Mouse (Mus musculus) MEL (cell line): ENCODE measurements around the gene As3mt. TPM values are rescaled to one million over a fixed set of nuclear protein-coding genes. Genes with fewer than 3 reads are reported as not detected.

Experiments used
- DNase-seq: peaks from one replicate; pipeline ENCODE4 v3.0.0; 2011; ENCODE audit warnings: low read depth, low spot score
- H3K27ac ChIP-seq: 2 replicates; pipeline ENCODE4 v1.5.1; 2012; ENCODE audit warnings: low read depth, mild to moderate bottlenecking, control low read depth, low read length, moderate library complexity; ENCODE audit not compliant: control insufficient read depth
- H3K27me3 ChIP-seq, 2 experiments: fragments of 150-350 bp in 1 of 2; sonication (generic) in 1 of 2; 2 replicates each; pipeline ENCODE4 v1.6.1; 2012; ENCODE audit warnings: low read length in 2 of 2, mild to moderate bottlenecking in 2 of 2, improper control_type of control experiment in 1 of 2, moderate library complexity in 1 of 2; ENCODE audit not compliant: insufficient read depth in 2 of 2, control insufficient read depth in 1 of 2
- H3K36me3 ChIP-seq, 2 experiments: 2 replicates each; pipeline ENCODE4 v1.6.1; 2012 to 2014; ENCODE audit warnings: low read length in 2 of 2, improper control_type of control experiment in 1 of 2, inconsistent platforms in 1 of 2, mild to moderate bottlenecking in 1 of 2; ENCODE audit not compliant: insufficient read depth in 2 of 2, control insufficient read depth in 1 of 2
- H3K4me1 ChIP-seq, 2 experiments: fragments of 150-350 bp in 1 of 2; sonication (generic) in 1 of 2; 2 replicates each; pipeline ENCODE4 v1.6.1; 2012; ENCODE audit warnings: low read length in 2 of 2, improper control_type of control experiment in 1 of 2, mild to moderate bottlenecking in 1 of 2; ENCODE audit not compliant: insufficient read depth in 2 of 2, control insufficient read depth in 1 of 2
- H3K4me3 ChIP-seq, 2 experiments: fragments of 150-350 bp in 1 of 2; sonication (generic) in 1 of 2; 2 replicates each; pipeline ENCODE4 v1.5.1; 2012; ENCODE audit warnings: low read depth in 2 of 2, low read length in 2 of 2, mild to moderate bottlenecking in 2 of 2, moderate library complexity in 2 of 2, control low read depth in 1 of 2, improper control_type of control experiment in 1 of 2; ENCODE audit not compliant: control insufficient read depth in 1 of 2, insufficient read depth in 1 of 2
- H3K79me2 ChIP-seq: 2 replicates; pipeline ENCODE4 v1.6.1; 2012; ENCODE audit warnings: mild to moderate bottlenecking, low read length, moderate library complexity; ENCODE audit not compliant: control insufficient read depth, poor library complexity, insufficient read depth
- H3K9ac ChIP-seq: 2 replicates; pipeline ENCODE4 v1.6.1; 2012; ENCODE audit warnings: low read depth, mild to moderate bottlenecking, control low read depth, low read length, moderate library complexity; ENCODE audit not compliant: control insufficient read depth, poor library complexity, severe bottlenecking
- H3K9me3 ChIP-seq: fragments of 150-350 bp; sonication (generic); replicated peaks from 2 replicates; pipeline ENCODE4 v1.6.1; 2012; ENCODE audit warnings: mild to moderate bottlenecking, low read length, improper control_type of control experiment, moderate library complexity; ENCODE audit not compliant: insufficient read depth
- CHD1 ChIP-seq: IDR thresholded peaks from 2 replicates; pipeline ENCODE4 v1.6.1; 2012; ENCODE audit warnings: low read depth, mild to moderate bottlenecking, inconsistent platforms, low read length, improper control_type of control experiment
- CHD2 ChIP-seq: IDR thresholded peaks from 2 replicates; pipeline ENCODE4 v1.6.1; 2011; ENCODE audit warnings: low read length, improper control_type of control experiment
- CTCF ChIP-seq, 3 experiments: IDR thresholded peaks in 2 of 3; conservative IDR thresholded peaks in 1 of 3; 2 replicates each; pipeline ENCODE4 v1.5.1; 2011 to 2012; ENCODE audit warnings: low read length in 3 of 3, low read depth in 2 of 3, mild to moderate bottlenecking in 2 of 3, improper control_type of control experiment in 1 of 3, inconsistent platforms in 1 of 3, mixed read lengths in 1 of 3, moderate library complexity in 1 of 3; ENCODE audit not compliant: control insufficient read depth in 1 of 3, insufficient read depth in 1 of 3, poor library complexity in 1 of 3, severe bottlenecking in 1 of 3
- E2F4 ChIP-seq: IDR thresholded peaks from 2 replicates; pipeline ENCODE4 v1.6.1; 2011; ENCODE audit warnings: low read depth, low read length, improper control_type of control experiment, borderline replicate concordance
- ELF1 ChIP-seq: IDR thresholded peaks from 2 replicates; pipeline ENCODE4 v1.6.1; 2014; ENCODE audit warnings: low read depth, mild to moderate bottlenecking, inconsistent platforms, low read length, improper control_type of control experiment, moderate library complexity
- ETS1 ChIP-seq: IDR thresholded peaks from 2 replicates; pipeline ENCODE4 v1.6.1; 2012; ENCODE audit warnings: low read depth, mild to moderate bottlenecking, inconsistent platforms, low read length, improper control_type of control experiment, moderate library complexity
- GABPA ChIP-seq: IDR thresholded peaks from 2 replicates; pipeline ENCODE4 v1.6.1; 2012; ENCODE audit warnings: low read depth, mild to moderate bottlenecking, inconsistent platforms, low read length, improper control_type of control experiment, moderate library complexity
- GATA1 ChIP-seq: IDR thresholded peaks from 2 replicates; pipeline ENCODE4 v1.6.1; 2011; ENCODE audit warnings: low read depth, low read length, improper control_type of control experiment
- HCFC1 ChIP-seq: IDR thresholded peaks from 2 replicates; pipeline ENCODE4 v1.6.1; 2012; ENCODE audit warnings: low read depth, mild to moderate bottlenecking, inconsistent platforms, low read length, improper control_type of control experiment, moderate library complexity
- JUND ChIP-seq: IDR thresholded peaks from 2 replicates; pipeline ENCODE4 v1.6.1; 2011; ENCODE audit warnings: low read depth, mild to moderate bottlenecking, improper control_type of control experiment, low read length
- KAT2A ChIP-seq: conservative IDR thresholded peaks from 2 replicates; pipeline ENCODE4 v1.6.1; 2012; ENCODE audit warnings: low read depth, low read length, improper control_type of control experiment, inconsistent platforms
- MAX ChIP-seq: IDR thresholded peaks from 2 replicates; pipeline ENCODE4 v1.6.1; 2011; ENCODE audit warnings: low read length, improper control_type of control experiment
- MAZ ChIP-seq: IDR thresholded peaks from 2 replicates; pipeline ENCODE4 v1.6.1; 2012; ENCODE audit warnings: low read depth, mild to moderate bottlenecking, inconsistent platforms, low read length, improper control_type of control experiment
- MYC ChIP-seq: IDR thresholded peaks from 2 replicates; pipeline ENCODE4 v1.6.1; 2011; ENCODE audit warnings: low read depth, mild to moderate bottlenecking, low read length, improper control_type of control experiment, moderate library complexity
- NRF1 ChIP-seq: IDR thresholded peaks from 2 replicates; pipeline ENCODE4 v1.6.1; 2014; ENCODE audit warnings: low read depth, mild to moderate bottlenecking, inconsistent platforms, low read length, improper control_type of control experiment, moderate library complexity; ENCODE audit not compliant: poor library complexity, insufficient read depth, severe bottlenecking
- POLR2A ChIP-seq, 2 experiments: IDR thresholded peaks; 2 replicates each; pipeline ENCODE4 v1.6.1; 2011 to 2012; ENCODE audit warnings: low read length in 2 of 2, mild to moderate bottlenecking in 2 of 2, control low read depth in 1 of 2, improper control_type of control experiment in 1 of 2, low read depth in 1 of 2, moderate library complexity in 1 of 2; ENCODE audit not compliant: control insufficient read depth in 1 of 2, insufficient read depth in 1 of 2, poor library complexity in 1 of 2
- POLR2AphosphoS2 ChIP-seq: IDR thresholded peaks from 2 replicates; pipeline ENCODE4 v1.6.1; 2011; ENCODE audit warnings: low read length, improper control_type of control experiment
- POLR2AphosphoS5 ChIP-seq: IDR thresholded peaks from 2 replicates; pipeline ENCODE4 v1.6.1; 2012; ENCODE audit warnings: low read depth, borderline replicate concordance, mild to moderate bottlenecking, inconsistent platforms, low read length, moderate library complexity, mixed read lengths
- SIN3A ChIP-seq: IDR thresholded peaks from 2 replicates; pipeline ENCODE4 v1.6.1; 2012; ENCODE audit warnings: low read length, improper control_type of control experiment, inconsistent platforms
- TAL1 ChIP-seq: IDR thresholded peaks from 2 replicates; pipeline ENCODE4 v1.6.1; 2012; ENCODE audit warnings: mild to moderate bottlenecking, inconsistent platforms, low read length, moderate library complexity, mixed read lengths
- TCF12 ChIP-seq: IDR thresholded peaks from 2 replicates; pipeline ENCODE4 v1.6.1; 2014; ENCODE audit warnings: low read depth, mild to moderate bottlenecking, inconsistent platforms, low read length, improper control_type of control experiment, moderate library complexity
- USF1 ChIP-seq: IDR thresholded peaks from 2 replicates; pipeline ENCODE4 v1.6.1; 2014; ENCODE audit warnings: low read depth, mild to moderate bottlenecking, inconsistent platforms, low read length, improper control_type of control experiment, moderate library complexity
- USF2 ChIP-seq, 2 experiments: IDR thresholded peaks; 2 replicates each; pipeline ENCODE4 v1.6.1; 2011 to 2012; ENCODE audit warnings: improper control_type of control experiment in 2 of 2, low read length in 2 of 2, borderline replicate concordance in 1 of 2, inconsistent platforms in 1 of 2, low read depth in 1 of 2, mild to moderate bottlenecking in 1 of 2; ENCODE audit not compliant: insufficient read depth in 1 of 2
- ZKSCAN1 ChIP-seq: IDR thresholded peaks from 2 replicates; pipeline ENCODE4 v1.6.1; 2012; ENCODE audit warnings: low read depth, mild to moderate bottlenecking, inconsistent platforms, low read length, improper control_type of control experiment, moderate library complexity
- ZMIZ1 ChIP-seq: IDR thresholded peaks from 2 replicates; pipeline ENCODE4 v1.6.1; 2012; ENCODE audit warnings: low read depth, mild to moderate bottlenecking, inconsistent platforms, low read length, improper control_type of control experiment, moderate library complexity
- polyA plus RNA-seq, 2 experiments: library from polyadenylated mRNA; stranded (reverse) in 1 of 2; unstranded in 1 of 2; fragments of >175 nt in 1 of 2; fragments of >200 nt in 1 of 2; gene quantifications; 2 replicates each; pipeline versions ENCODE4 v1.2.1 to v1.2.4; 2012; ENCODE audit warnings: low replicate concordance in 2 of 2, low read depth in 1 of 2; ENCODE audit not compliant: insufficient read length in 2 of 2, insufficient read depth in 1 of 2, missing spikeins in 1 of 2
- total RNA-seq: library from RNA; depleted of rRNA; stranded (reverse); fragments of 300-350 nt; gene quantifications from 2 replicates; pipeline ENCODE4 v1.2.3, GENCODE M21; 2012

The As3mt gene
- total and polyA plus RNA-seq, 3 experiments, result 17.0 to 52.2 TPM; not detected in 1

DNA sequence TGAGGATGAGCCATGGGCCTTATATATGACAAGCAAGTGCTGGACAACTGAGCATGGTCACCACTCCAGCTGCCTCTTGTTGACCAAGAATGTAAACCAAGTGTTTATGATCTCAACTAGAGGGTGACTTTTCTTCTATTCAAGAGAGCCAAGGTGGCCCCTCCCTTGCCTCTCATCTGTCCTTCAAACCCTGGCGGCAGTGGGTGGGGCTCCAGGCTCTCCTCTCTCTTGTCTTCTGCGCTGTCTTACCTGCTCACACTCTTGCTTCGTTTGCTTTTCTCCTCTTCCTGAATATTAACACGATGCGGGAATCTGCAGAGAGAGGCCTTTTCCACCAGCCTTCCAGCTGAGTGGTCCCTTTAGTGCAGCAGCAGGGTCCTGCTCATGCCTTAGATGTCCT, 76.8 kb downstream of the As3mt start:
- DNase-seq, result no peak
- no peaks in the 10 kb centered on the region for H3K27me3 ChIP-seq
- no peak for TF ChIP-seq CHD2
- TF ChIP-seq TCF12, result no peak
- no peak for TF ChIP-seq USF2 (IDR thresholded peaks at IDR 0.05; ENCODE audit: borderline replicate concordance in 1 of 2, insufficient read depth in 1 of 2, low read depth in 1 of 2, low read length in 2 of 2)
- TF ChIP-seq TAL1, result no peak
- no peak for TF ChIP-seq ETS1
- no peak for TF ChIP-seq MYC
- no peak for TF ChIP-seq POLR2AphosphoS5
- no peak for TF ChIP-seq HCFC1
- no peak for TF ChIP-seq KAT2A
- TF ChIP-seq MAX, result no peak
- no peak for TF ChIP-seq POLR2AphosphoS2
- TF ChIP-seq NRF1, result no peak
- TF ChIP-seq POLR2A (IDR thresholded peaks at IDR 0.05; ENCODE audit: control insufficient read depth in 1 of 2, insufficient read depth in 1 of 2, low read depth in 1 of 2, low read length in 2 of 2, poor library complexity in 1 of 2), result no peak
- no peak for TF ChIP-seq ZKSCAN1
- TF ChIP-seq MAZ, result no peak
- TF ChIP-seq, all 39 proteins: peak for 0
- Histone ChIP-seq H3K4me1 (peaks cover 0 to 4% of the 10 kb centered on the region in 2 experiments; a peak in 1 of 4 replicates), H3K4me3 (no peak overlapping the region), H3K79me2 (no peaks in the 10 kb centered on the region), H3K9me3 (no peaks in the 10 kb centered on the region), H3K9ac (no peak overlapping the region), H3K27ac (no peak overlapping the region), H3K36me3 (no peaks in the 10 kb centered on the region)

DNA sequence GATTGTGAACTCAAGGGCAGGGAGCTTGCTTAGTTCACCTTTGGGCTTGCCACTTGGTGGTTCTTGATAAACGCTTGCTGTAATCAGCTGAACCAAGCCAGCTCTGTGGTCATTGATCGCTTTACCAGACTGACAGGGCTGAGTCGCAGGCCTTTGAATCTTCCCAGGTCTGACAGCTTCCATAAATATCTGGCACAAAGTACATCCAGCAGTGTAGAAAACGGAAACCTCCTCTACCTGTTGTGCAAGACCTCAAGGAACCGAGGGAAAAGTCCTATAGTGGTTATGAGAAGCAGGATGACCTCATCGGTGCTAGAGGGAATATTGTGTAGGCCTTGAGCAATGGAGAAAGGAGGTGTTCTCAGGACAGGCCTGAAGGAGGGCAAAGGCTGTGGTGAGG, 77.2 kb downstream of the As3mt start:
- no peaks in the 10 kb centered on the region for H3K27me3 ChIP-seq

More for the DNA sequence above, 77.2 kb downstream of the As3mt start:
- H3K27ac ChIP-seq, result no peak overlapping the region
- TF ChIP-seq MAZ, result no peak
- TF ChIP-seq NRF1, result no peak
- no peak for TF ChIP-seq JUND
- TF ChIP-seq E2F4, result no peak
- TF ChIP-seq CTCF (IDR thresholded peaks at IDR 0.05 in 2 of 3, conservative IDR thresholded peaks at IDR 0.05 in 1 of 3; ENCODE audit: control insufficient read depth in 1 of 3, insufficient read depth in 1 of 3, low read depth in 2 of 3, low read length in 3 of 3, poor library complexity in 1 of 3, severe bottlenecking in 1 of 3), result no peak
- TF ChIP-seq ETS1, result no peak
- TF ChIP-seq CHD1, result no peak
- no peak for TF ChIP-seq ELF1
- no peak for TF ChIP-seq KAT2A
- no peak for TF ChIP-seq USF1
- TF ChIP-seq GATA1, result no peak
- TF ChIP-seq SIN3A, result no peak
- no peak for TF ChIP-seq USF2 (IDR thresholded peaks at IDR 0.05; ENCODE audit: borderline replicate concordance in 1 of 2, insufficient read depth in 1 of 2, low read depth in 1 of 2, low read length in 2 of 2)
- no peak for TF ChIP-seq POLR2AphosphoS2
- no peak for TF ChIP-seq ZMIZ1
- no peak for TF ChIP-seq GABPA
- TF ChIP-seq, all 39 proteins: peak for 0
- H3K79me2 ChIP-seq, result no peaks in the 10 kb centered on the region
- no peak overlapping the region for H3K9ac ChIP-seq
- peaks cover 0 to 2% of the 10 kb centered on the region in 2 experiments; a peak in 1 of 4 replicates for H3K4me1 ChIP-seq
- no peaks in the 10 kb centered on the region for H3K36me3 ChIP-seq
- H3K9me3 ChIP-seq, result no peaks in the 10 kb centered on the region
- H3K4me3 ChIP-seq, result no peak overlapping the region
- DNase-seq, result no peak
